Mouse (Mus musculus) kidney, postnatal 4 days (tissue): ENCODE measurements at regions not wholly inside any gene's neighbourhood (a gene's known extent, or its start where the extent isn't known, plus 50 kb on each side); places are given as distances from the start of the nearest gene placed in this dataset.
A peak's percentile ranks its signal among the peaks of the same experiment; 100 is the strongest.

ENCODE experiments used
- DNase-seq, 2 experiments: peaks; one replicate each; pipeline ENCODE4 v3.0.0; 2021; ENCODE audit warnings: mixed read lengths in 2 of 2

- no peak for DNase-seq
Measured at GRCm38 (mm10) chr5:51830015-51830414, 262.5 kb upstream of the Ppargc1a start.

GRCm38 (mm10) chr5:51829606-51830005, 262.1 kb upstream of the Ppargc1a start:
- DNase-seq, result no peak

- DNase-seq, result no peak
Measured at GRCm38 (mm10) chr5:51829020-51829419, 261.5 kb upstream of the Ppargc1a start.

DNA sequence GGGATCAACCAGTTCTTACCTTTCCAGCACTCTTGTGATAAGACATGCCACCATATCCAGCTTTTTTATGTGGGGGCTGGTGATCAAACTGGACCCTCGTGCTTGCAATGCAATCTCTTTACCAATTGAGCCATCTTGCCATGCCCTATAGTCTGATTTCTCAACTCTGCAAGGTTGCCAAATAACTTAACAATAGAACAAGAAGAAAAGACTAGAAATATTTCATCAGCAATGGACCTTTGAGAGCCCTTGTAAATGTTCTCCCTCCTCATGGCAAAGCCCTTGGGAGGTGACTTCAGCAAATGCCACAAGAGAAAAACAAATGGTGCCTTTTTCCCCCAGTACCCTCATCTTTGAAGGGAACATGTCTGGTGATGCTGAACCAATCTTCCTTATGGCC, 258.7 kb upstream of the Ppargc1a start:
- DNase-seq, result no peak

DNA sequence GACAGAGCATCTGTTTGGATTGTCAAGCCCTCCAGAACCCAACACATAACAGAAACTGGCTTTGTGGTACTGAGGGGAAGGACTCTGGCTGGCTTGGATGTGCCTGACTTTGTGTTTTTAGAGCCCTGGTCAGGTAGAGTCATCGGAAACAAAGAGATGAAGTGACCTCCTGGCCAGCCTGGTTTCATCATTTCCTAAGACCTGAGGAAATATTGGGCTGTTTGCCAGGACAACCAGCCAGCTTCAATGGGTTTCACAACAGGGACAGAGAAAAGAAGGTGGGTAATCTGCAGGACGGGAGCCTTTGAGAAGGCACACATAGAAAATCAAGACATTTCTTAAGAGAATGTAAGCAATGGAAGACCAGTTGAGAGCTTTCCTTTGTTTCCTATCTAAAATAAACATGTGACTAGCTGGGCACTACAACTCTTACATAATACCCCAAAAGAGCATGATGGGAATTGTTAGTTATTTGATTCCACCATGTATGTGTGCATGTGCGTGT, 258.1 kb upstream of the Ppargc1a start:
- DNase-seq, result no peak

GRCm38 (mm10) chr5:51824731-51825130, 257.2 kb upstream of the Ppargc1a start:
- no peak for DNase-seq

DNA sequence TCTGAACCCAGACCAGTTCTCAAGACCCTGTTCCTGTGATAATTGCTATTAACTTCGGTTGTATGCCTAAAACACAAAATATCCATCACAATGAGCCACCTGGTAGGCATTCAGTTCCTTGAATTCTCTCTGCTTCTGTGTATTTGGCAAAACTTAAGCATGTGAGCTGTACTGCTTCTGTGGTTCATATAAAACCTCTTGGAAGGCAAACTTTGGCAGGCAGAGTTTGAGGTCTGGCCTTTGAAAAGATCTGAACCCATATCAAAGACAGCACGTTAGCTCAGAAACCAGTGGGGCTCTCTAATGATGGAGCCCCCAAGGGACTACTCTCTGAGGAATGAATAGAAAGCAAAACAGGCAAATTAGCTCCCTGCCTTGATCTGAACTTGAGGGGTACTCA, 256.1 kb upstream of the Ppargc1a start:
- DNase-seq, result no peak

GRCm38 (mm10) chr5:51816258-51816657, 248.7 kb upstream of the Ppargc1a start:
- no peak for DNase-seq

DNA sequence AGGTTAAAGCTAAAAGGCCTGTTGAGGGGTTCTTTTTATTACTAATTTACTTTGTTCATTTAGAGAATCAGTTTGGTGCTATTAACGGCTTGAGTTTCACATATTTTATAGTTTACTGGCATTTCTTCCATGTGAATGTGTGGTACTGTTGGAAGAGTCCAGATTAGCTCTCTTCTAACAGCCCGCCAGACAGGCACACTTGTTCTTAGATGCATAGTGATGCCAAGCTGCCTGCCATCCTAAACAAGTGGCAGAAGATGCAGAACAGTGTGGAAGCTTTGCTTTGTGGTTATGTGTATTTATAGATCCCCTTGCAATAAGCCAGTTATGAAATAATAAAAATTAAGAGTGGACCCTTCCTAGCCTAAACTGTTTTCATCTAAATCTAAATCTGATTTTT, 244.2 kb upstream of the Ppargc1a start:
- DNase-seq, result no peak

DNA sequence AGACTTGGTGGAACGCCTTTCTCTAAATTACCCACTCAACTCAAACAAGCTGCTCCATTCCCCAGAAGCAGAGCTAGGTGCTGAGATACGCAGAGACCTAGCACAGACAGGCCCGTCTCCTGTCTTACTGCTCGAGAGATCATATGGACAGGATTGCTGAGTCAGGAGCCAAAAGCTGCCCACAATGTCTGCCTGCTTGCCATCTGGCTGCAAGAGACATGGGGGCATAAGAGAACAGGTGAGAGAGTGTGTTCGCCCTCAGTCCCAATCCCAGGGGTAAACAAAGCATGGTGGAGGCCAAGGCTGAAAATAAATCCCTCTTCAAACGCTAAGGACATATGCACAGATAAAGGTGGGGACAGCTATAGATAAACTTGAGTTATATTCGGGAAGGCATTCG, 234.0 kb upstream of the Ppargc1a start:
- no peak for DNase-seq

- peak in 1 of 2 experiments; percentile 12 for DNase-seq
Measured at GRCm38 (mm10) chr5:51799371-51800035, 232.0 kb upstream of the Ppargc1a start.

DNA sequence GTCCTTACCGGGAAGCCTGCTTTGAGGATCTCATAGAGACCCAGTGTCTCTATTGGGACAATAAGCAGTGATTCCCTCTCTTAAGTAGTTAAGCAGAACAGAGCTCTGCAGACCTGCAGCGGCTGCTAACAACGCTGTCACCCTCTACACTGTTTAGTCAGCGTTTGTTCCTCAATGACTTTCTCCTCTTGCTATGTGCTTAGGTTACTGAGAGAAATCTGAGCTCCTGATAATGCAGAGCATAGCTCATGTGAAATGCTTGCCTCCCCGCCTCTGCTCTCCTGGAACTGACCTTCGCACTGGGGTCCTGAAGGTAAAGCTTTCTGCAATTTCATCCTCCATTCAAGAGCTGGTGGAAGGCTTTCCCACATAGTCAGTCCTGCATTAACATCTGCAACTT, 226.6 kb upstream of the Ppargc1a start:
- DNase-seq, result no peak

DNA sequence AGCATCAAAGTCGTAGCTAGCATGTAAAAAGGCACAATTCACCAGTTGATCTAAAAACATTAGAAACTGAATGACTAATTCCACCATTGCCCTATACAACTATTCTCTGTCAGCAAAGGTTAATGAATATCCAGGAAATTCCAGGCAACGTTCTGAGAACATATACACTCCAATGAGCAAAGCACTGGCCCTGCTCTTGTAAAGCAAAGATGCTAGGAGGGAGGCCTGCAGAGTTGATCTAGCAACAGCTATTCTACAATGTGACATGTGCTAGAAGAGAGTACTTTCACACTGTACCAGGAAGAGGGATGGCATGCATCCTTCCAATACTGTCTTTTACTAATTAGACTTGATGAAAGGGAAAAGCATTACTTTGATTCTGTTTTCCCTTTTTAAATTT, 225.4 kb upstream of the Ppargc1a start:
- DNase-seq, result no peak

DNA sequence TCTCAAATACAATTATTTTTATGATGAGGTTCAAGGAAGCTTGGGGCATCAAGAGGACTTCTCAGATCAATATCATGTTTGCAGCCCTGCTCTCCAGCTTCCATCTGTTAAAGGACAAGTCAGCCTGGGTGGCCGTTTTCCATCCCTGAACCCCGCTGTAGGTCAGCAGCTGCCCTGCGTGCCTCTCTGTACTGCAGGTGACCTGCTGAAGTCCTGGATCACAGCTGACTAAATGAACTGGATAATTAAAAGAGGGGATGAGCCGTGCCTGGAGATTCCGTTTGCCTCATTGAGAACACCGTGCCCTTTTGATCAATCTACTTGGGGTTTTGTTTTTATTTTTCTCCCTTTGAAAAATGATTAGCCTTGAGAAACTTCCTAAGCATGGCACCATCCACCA, 221.2 kb upstream of the Ppargc1a start:
- DNase-seq, result peak in 1 of 2 experiments; percentile 18

- DNase-seq, result no peak
Measured at GRCm38 (mm10) chr5:51783523-51783922, 216.0 kb upstream of the Ppargc1a start.

DNA sequence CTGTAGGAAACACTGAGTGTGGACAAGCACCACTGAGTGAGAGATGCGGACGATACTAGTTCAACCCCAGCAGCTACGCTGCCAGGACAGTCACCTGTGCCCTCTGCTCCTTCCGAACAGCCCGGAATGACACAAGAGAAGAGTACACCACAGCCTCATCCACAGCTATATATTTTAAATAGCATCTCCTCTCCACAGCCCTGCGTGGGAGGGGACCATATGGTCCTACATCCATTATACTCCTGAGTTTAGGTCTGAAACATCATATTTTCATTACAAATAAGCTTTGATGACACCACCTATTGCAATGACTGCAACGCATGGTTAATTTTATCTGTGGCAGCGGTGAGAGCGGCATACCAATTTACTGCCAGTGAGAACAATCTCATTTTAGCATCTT, 215.6 kb upstream of the Ppargc1a start:
- no peak for DNase-seq

DNA sequence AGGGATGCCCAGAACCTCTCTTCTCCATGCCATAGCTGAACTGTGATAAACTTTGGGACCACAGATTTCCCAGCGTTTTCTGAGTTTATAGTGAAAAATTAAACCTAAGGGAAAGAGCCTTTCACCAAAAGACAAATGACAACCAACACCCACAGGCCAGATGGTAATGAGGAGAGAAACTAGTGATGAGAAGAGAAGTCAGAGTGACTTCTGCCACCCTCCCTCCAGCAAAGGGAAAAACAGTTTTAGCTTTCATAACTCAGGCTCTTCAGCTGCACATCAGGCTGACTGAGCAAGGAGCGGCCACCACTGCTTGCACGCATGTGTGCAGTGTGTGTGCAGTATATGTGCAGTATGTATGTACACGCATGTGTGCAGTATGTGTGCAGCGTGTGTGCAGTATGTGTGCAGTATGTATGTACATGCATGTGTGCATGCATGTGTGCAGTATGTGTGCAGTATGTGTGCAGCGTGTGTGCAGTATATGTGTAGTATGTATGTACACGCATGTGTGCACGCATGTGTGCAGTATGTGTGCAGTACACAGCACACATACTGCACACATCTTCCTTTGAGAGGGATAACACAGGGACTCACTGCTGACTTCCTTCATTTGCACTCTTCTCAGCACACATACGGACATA, 208.1 kb upstream of the Ppargc1a start:
- DNase-seq, result no peak

DNA sequence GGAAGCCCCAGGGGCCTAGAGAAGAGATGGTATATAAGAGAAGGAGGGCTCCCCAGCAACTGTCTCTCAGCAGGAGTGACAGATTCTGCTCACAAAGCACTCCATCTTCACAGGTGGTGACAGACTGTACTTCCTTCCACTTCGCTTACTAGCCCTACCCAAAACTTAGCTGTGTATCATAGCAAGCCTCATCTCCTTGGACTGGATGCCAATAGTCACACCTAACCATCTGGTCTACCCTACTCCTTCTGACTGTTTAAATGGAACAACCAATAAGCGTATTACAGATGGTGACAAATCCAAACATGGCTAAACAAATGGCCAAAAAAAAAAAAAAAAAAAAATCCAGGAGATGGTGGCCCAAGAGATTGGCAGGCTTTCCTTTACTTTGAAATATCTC, 204.1 kb upstream of the Ppargc1a start:
- no peak for DNase-seq

- no peak for DNase-seq
Measured at GRCm38 (mm10) chr5:51766111-51766510, 198.6 kb upstream of the Ppargc1a start.

GRCm38 (mm10) chr5:51764416-51764815, 196.9 kb upstream of the Ppargc1a start:
- no peak for DNase-seq

DNA sequence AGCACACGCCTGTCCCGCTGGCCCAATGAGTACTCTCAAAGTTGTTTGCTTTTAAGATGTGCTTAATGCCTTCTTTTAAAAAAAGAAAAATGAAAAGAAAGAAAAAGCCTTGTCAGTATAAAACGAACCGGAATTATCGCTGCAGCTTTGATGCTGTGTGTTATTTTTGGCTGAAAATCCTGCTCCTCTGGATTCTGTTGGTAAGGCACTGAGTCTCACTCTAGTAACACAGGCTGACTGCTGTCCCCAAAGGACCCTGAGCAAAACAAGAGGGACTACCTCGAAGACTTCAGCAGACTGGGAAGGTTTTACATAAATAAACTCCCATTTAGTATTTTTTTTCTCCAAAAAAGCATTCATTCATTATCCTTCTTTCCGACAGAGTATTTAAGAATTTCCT, 196.1 kb upstream of the Ppargc1a start:
- no peak for DNase-seq

GRCm38 (mm10) chr5:51762352-51762751, 194.8 kb upstream of the Ppargc1a start:
- DNase-seq, result no peak

- DNase-seq, result no peak
Measured at GRCm38 (mm10) chr5:51758289-51758688, 190.8 kb upstream of the Ppargc1a start.

- no peak for DNase-seq
Measured at GRCm38 (mm10) chr5:51757864-51758263, 190.3 kb upstream of the Ppargc1a start.

GRCm38 (mm10) chr5:51752024-51752423, 184.5 kb upstream of the Ppargc1a start:
- DNase-seq, result no peak
